Mouse (Mus musculus): ENCODE measurements around the gene Ttc32.

The Ttc32 gene

GRCm38 (mm10) chr12:9048090-9048489 is 18.3 kb downstream of the Ttc32 start:
- no peak for DNase-seq

GRCm38 (mm10) chr12:9050824-9051223 is 21.0 kb downstream of the Ttc32 start:
- no peak for DNase-seq

GRCm38 (mm10) chr12:9052075-9052829 is 22.5 kb downstream of the Ttc32 start:
- peak; percentile 89 for DNase-seq

- DNase-seq = no peak
Observed at GRCm38 (mm10) chr12:9053345-9053744, 23.5 kb downstream of the Ttc32 start.

GRCm38 (mm10) chr12:9054012-9054411 is 24.2 kb downstream of the Ttc32 start:
- DNase-seq = peak in 1 of 2 experiments; percentile 18

- DNase-seq = no peak
Observed at GRCm38 (mm10) chr12:9055269-9055668, 25.5 kb downstream of the Ttc32 start.

- no peak for DNase-seq
Observed at GRCm38 (mm10) chr12:9059502-9059901, 29.7 kb downstream of the Ttc32 start.

GRCm38 (mm10) chr12:9059965-9060364 is 30.2 kb downstream of the Ttc32 start:
- no peak for DNase-seq

- no peak for DNase-seq
Observed at GRCm38 (mm10) chr12:9063611-9064010, 33.8 kb downstream of the Ttc32 start.

- no peak for DNase-seq
Observed at GRCm38 (mm10) chr12:9071058-9071457, 41.3 kb downstream of the Ttc32 start.

GRCm38 (mm10) chr12:9071493-9071892 is 41.7 kb downstream of the Ttc32 start:
- peak; percentile 15 to 32 for DNase-seq

GRCm38 (mm10) chr12:9077554-9078125 is 47.8 kb downstream of the Ttc32 start:
- no peak for DNase-seq

- no peak for DNase-seq
Observed at GRCm38 (mm10) chr12:9090226-9090625, 60.4 kb downstream of the Ttc32 start.
